Mouse (Mus musculus) hindbrain, embryonic 16.5 days (tissue): ENCODE data around the gene Ttc39d. TPM values are rescaled to one million over a fixed set of nuclear protein-coding genes. Genes with fewer than 3 reads are reported as not detected.

ENCODE experiments used
- ATAC-seq: fragments of 200-750 bp; cut with Nextera tagmentation; 2 replicates; pipeline ENCODE4 v1.8.0; 2017; ENCODE audit warnings: moderate TSS enrichment, moderate library complexity
- H3K27ac ChIP-seq: fragments of 300-500 bp; sonication (generic); 2 replicates; pipeline ENCODE4 v1.5.1; 2014; ENCODE audit warnings: low read depth, mild to moderate bottlenecking, control low read depth, low read length, moderate library complexity
- H3K27me3 ChIP-seq: fragments of 300-500 bp; sonication (generic); replicated peaks from 2 replicates; pipeline ENCODE4 v1.6.1; 2014; ENCODE audit warnings: low read length; ENCODE audit not compliant: control insufficient read depth, insufficient read depth
- H3K36me3 ChIP-seq: fragments of 300-500 bp; sonication (generic); 2 replicates; pipeline ENCODE4 v1.6.1; 2014; ENCODE audit warnings: mild to moderate bottlenecking, low read length, moderate library complexity, mixed read lengths; ENCODE audit not compliant: control insufficient read depth, insufficient read depth
- H3K4me1 ChIP-seq: fragments of 300-500 bp; sonication (generic); 2 replicates; pipeline ENCODE4 v1.6.1; 2014; ENCODE audit warnings: low read depth, low read length; ENCODE audit not compliant: control insufficient read depth, insufficient read depth
- H3K4me2 ChIP-seq: fragments of 300-500 bp; sonication (generic); 2 replicates; pipeline ENCODE4 v1.6.1; 2014; ENCODE audit warnings: mild to moderate bottlenecking, low read length, control low read depth, moderate library complexity
- H3K4me3 ChIP-seq: fragments of 300-500 bp; sonication (generic); 2 replicates; pipeline ENCODE4 v1.5.1; 2014; ENCODE audit warnings: mild to moderate bottlenecking, low read length, control low read depth, moderate library complexity
- H3K9ac ChIP-seq: fragments of 300-500 bp; sonication (generic); 2 replicates; pipeline ENCODE4 v1.6.1; 2014; ENCODE audit warnings: low read depth, mild to moderate bottlenecking, control low read depth, low read length, moderate library complexity
- H3K9me3 ChIP-seq: fragments of 300-500 bp; sonication (generic); 2 replicates; pipeline ENCODE4 v1.6.1; 2014; ENCODE audit warnings: mild to moderate bottlenecking, low read length, moderate library complexity; ENCODE audit not compliant: control insufficient read depth
- WGBS: fragments of 180-500 bp; shearing (Covaris S2); extraction: QIAGEN DNeasy Blood & Tissue Kit; methylation state at CpG from one replicate; pipeline ENCODE4 v1.1.7; 2014; 5-methylcytosine and 5-hydroxymethylcytosine counted together
- polyA plus RNA-seq: library from polyadenylated mRNA; unstranded; fragments of >200 nt; fragmentation: Nextera tagmentation; extraction: Ambion mirVana; gene quantifications from 2 replicates; pipeline ENCODE4 v1.2.1, GENCODE M21; 2015

Gene Ttc39d
- polyA plus RNA-seq, 1 experiment from 2014 or later = 0.10 TPM

- H3K9ac ChIP-seq = no peak overlapping the region
- 96% methylated on average over 3 of the region's 3 CpGs for WGBS
- no peak for ATAC-seq
- H3K4me3 ChIP-seq = no peak overlapping the region
- no peaks in the 10 kb centered on the region for H3K27me3 ChIP-seq
- H3K4me2 ChIP-seq = no peak overlapping the region
- H3K4me1 ChIP-seq = no peaks in the 10 kb centered on the region
- H3K9me3 ChIP-seq = no peaks in the 10 kb centered on the region
- peaks cover 25% of the 10 kb centered on the region for H3K36me3 ChIP-seq
- H3K27ac ChIP-seq = no peak overlapping the region
Measured at GRCm38 (mm10) chr17:80236805-80237204, 29.5 kb downstream of the Ttc39d start.

DNA sequence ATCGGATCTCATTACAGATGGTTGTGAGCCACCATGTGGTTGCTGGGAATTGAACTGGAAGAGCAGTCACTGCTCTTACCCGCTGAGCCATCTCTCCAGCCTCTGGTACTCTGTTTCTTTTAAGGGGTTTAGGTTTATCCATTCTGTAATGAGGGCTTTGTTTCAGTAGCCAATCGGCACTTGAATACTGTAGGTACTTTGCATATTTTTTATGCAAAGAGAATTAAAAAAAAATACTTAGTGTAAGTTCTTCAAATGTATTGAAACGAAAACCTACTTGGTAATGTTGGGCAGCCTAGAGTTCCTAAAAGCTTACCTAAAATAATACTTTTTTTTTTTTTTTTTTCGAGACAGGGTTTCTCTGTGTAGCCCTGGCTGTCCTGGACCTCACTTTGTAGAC is 30.2 kb downstream of the Ttc39d start:
- no peaks in the 10 kb centered on the region for H3K9me3 ChIP-seq
- no peaks in the 10 kb centered on the region for H3K4me1 ChIP-seq
- no peak overlapping the region for H3K9ac ChIP-seq
- no peak overlapping the region for H3K27ac ChIP-seq
- no peak overlapping the region for H3K4me3 ChIP-seq
- H3K4me2 ChIP-seq = no peak overlapping the region
- WGBS = 91% methylated on average over 5 of the region's 5 CpGs
- no peaks in the 10 kb centered on the region for H3K27me3 ChIP-seq
- no peak for ATAC-seq
- H3K36me3 ChIP-seq = peaks cover 28% of the 10 kb centered on the region

- ATAC-seq = no peak
- Histone ChIP-seq H3K4me1 (no peaks in the 10 kb centered on the region), H3K4me2 (no peak overlapping the region), H3K27me3 (no peaks in the 10 kb centered on the region), H3K36me3 (peaks cover 59% of the 10 kb centered on the region), H3K4me3 (no peak overlapping the region), H3K9ac (no peak overlapping the region), H3K9me3 (no peaks in the 10 kb centered on the region), H3K27ac (no peak overlapping the region)
- 81% methylated on average over 9 of the region's 9 CpGs for WGBS
Measured at GRCm38 (mm10) chr17:80241594-80241993, 34.3 kb downstream of the Ttc39d start.

DNA sequence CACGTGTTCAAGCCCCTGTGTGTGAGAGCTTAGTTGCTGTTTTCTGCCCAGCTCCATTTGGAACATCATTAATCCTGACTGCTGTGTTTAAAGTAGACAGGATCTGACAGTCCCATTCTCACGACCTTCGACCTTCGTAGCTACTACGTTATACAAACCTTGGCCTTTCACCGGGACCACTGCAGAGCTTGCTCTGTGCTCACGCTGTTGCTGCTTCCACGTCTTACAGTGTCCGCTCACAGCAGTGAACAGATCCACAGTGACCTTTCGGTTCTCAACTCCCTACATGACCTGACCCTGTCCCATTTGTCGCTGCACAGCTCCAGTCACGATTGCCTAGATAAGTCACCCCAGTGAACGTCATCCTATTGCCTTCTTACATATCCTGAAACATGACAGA is 35.9 kb downstream of the Ttc39d start:
- WGBS = 59% methylated on average over 13 of the region's 13 CpGs

GRCm38 (mm10) chr17:80252757-80253525 is 45.7 kb downstream of the Ttc39d start:
- Histone ChIP-seq H3K4me1 (no peaks in the 10 kb centered on the region), H3K9me3 (no peaks in the 10 kb centered on the region), H3K9ac (no peak overlapping the region), H3K36me3 (peaks cover 64% of the 10 kb centered on the region), H3K4me2 (no peak overlapping the region), H3K27ac (no peak overlapping the region), H3K27me3 (no peaks in the 10 kb centered on the region), H3K4me3 (no peak overlapping the region)
- no peak for ATAC-seq
- 68% methylated on average over 13 of the region's 13 CpGs for WGBS

More for the DNA sequence above, 35.9 kb downstream of the Ttc39d start:
- H3K4me2 ChIP-seq = no peak overlapping the region
- no peaks in the 10 kb centered on the region for H3K4me1 ChIP-seq
- H3K9me3 ChIP-seq = no peaks in the 10 kb centered on the region
- no peak overlapping the region for H3K4me3 ChIP-seq
- ATAC-seq = no peak
- peaks cover 66% of the 10 kb centered on the region for H3K36me3 ChIP-seq
- H3K27ac ChIP-seq = no peak overlapping the region
- no peaks in the 10 kb centered on the region for H3K27me3 ChIP-seq
- no peak overlapping the region for H3K9ac ChIP-seq

- no peak overlapping the region for H3K4me3 ChIP-seq
- no peak overlapping the region for H3K27ac ChIP-seq
- ATAC-seq = no peak
- WGBS = 96% methylated on average over 5 of the region's 5 CpGs
- H3K9me3 ChIP-seq = no peaks in the 10 kb centered on the region
- H3K36me3 ChIP-seq = peaks cover 69% of the 10 kb centered on the region
- H3K4me2 ChIP-seq = no peak overlapping the region
- H3K27me3 ChIP-seq = no peaks in the 10 kb centered on the region
- H3K9ac ChIP-seq = no peak overlapping the region
- no peaks in the 10 kb centered on the region for H3K4me1 ChIP-seq
Measured at GRCm38 (mm10) chr17:80254421-80254820, 47.2 kb downstream of the Ttc39d start.

- Histone ChIP-seq H3K4me1 (no peaks in the 10 kb centered on the region), H3K36me3 (peaks cover 68% of the 10 kb centered on the region), H3K4me2 (no peak overlapping the region), H3K27me3 (no peaks in the 10 kb centered on the region), H3K4me3 (no peak overlapping the region), H3K9ac (no peak overlapping the region), H3K27ac (no peak overlapping the region), H3K9me3 (no peaks in the 10 kb centered on the region)
- no peak for ATAC-seq
- 71% methylated on average over 13 of the region's 13 CpGs for WGBS
Measured at GRCm38 (mm10) chr17:80255208-80255607, 47.9 kb downstream of the Ttc39d start.

- H3K27me3 ChIP-seq = no peaks in the 10 kb centered on the region
- no peak overlapping the region for H3K27ac ChIP-seq
- 88% methylated on average over 4 of the region's 4 CpGs for WGBS
- H3K4me1 ChIP-seq = no peaks in the 10 kb centered on the region
- H3K9me3 ChIP-seq = no peaks in the 10 kb centered on the region
- H3K4me2 ChIP-seq = no peak overlapping the region
- no peak overlapping the region for H3K9ac ChIP-seq
- no peak overlapping the region for H3K4me3 ChIP-seq
- H3K36me3 ChIP-seq = peaks cover 52% of the 10 kb centered on the region
- no peak for ATAC-seq
Measured at GRCm38 (mm10) chr17:80267065-80267464, 59.8 kb downstream of the Ttc39d start.
